Mouse (Mus musculus) embryonic facial prominence, embryonic 13.5 days (tissue): ENCODE measurements around the gene Abcc9. TPM values are rescaled to one million over a fixed set of nuclear protein-coding genes. Genes with fewer than 3 reads are reported as not detected.

ENCODE experiments used
- ATAC-seq: fragments of 200-750 bp; cut with Nextera tagmentation; 2 replicates; pipeline ENCODE4 v1.8.0; 2017; ENCODE audit warnings: low read depth; ENCODE audit not compliant: insufficient number of reproducible peaks, insufficient read depth, low FRiP score, low TSS enrichment
- H3K27ac ChIP-seq: fragments of 300-500 bp; sonication (generic); 2 replicates; pipeline ENCODE4 v1.5.1; 2015; ENCODE audit warnings: moderate library complexity, mild to moderate bottlenecking, inconsistent platforms
- H3K27me3 ChIP-seq: fragments of 300-500 bp; sonication (generic); 2 replicates; pipeline ENCODE4 v1.6.1; 2015; ENCODE audit warnings: mild to moderate bottlenecking, inconsistent platforms
- H3K36me3 ChIP-seq: fragments of 300-500 bp; sonication (generic); 2 replicates; pipeline ENCODE4 v1.6.1; 2015; ENCODE audit warnings: mild to moderate bottlenecking, inconsistent platforms
- H3K4me1 ChIP-seq: fragments of 300-500 bp; sonication (generic); 2 replicates; pipeline ENCODE4 v1.6.1; 2015; ENCODE audit warnings: inconsistent platforms
- H3K4me2 ChIP-seq: fragments of 300-500 bp; sonication (generic); 2 replicates; pipeline ENCODE4 v1.6.1; 2015; ENCODE audit warnings: moderate library complexity, mild to moderate bottlenecking, inconsistent platforms
- H3K4me3 ChIP-seq: fragments of 300-500 bp; sonication (generic); 2 replicates; pipeline ENCODE4 v1.5.1; 2015; ENCODE audit warnings: mild to moderate bottlenecking, inconsistent platforms
- H3K9ac ChIP-seq: fragments of 300-500 bp; sonication (generic); 2 replicates; pipeline ENCODE4 v1.6.1; 2015; ENCODE audit warnings: mild to moderate bottlenecking, inconsistent platforms
- H3K9me3 ChIP-seq: fragments of 300-500 bp; sonication (generic); 2 replicates; pipeline ENCODE4 v1.6.1; 2016; ENCODE audit warnings: inconsistent platforms
- WGBS: fragments of 180-500 bp; shearing (Covaris S2); methylation state at CpG from one replicate; pipeline ENCODE4 v1.1.7; 2015; ENCODE audit warnings: mixed read lengths; 5-methylcytosine and 5-hydroxymethylcytosine counted together
- polyA plus RNA-seq: library from polyadenylated mRNA; unstranded; fragments of >200 nt; fragmentation: Nextera tagmentation; extraction: Ambion mirVana; gene quantifications from 2 replicates; pipeline ENCODE4 v1.2.1, GENCODE M21; 2015

The Abcc9 gene
- polyA plus RNA-seq, 1 experiment from 2014 or later, result 1.6 TPM

DNA sequence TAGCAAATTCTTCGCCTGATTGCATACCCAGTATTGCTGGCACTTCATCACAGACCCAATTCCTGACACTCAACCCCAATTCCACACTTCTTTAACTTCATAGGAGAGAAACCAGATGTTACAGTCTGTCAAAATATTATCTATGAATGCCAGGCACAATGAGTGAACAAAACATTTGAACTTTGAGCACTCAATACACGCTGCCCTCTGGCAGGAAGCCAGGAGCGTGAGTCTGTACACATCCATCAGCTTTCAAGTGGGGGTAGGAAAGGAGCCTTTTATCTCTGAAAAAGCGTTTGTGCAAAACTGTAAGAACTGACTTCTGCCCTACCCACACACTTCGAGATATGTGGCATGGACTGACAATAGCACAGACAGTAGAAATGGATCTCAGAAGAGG is 134.7 kb downstream of the Abcc9 start:
- peaks cover 59% of the 10 kb centered on the region for H3K27me3 ChIP-seq
- no peak overlapping the region for H3K9ac ChIP-seq
- no peak overlapping the region for H3K27ac ChIP-seq
- ATAC-seq, result no peak
- peaks cover 15% of the 10 kb centered on the region for H3K4me1 ChIP-seq
- no peak overlapping the region for H3K4me2 ChIP-seq
- H3K9me3 ChIP-seq, result 0 out of 2 replicates have a peak, but pooled peaks cover 2% of the 10 kb centered on the region
- H3K4me3 ChIP-seq, result no peak overlapping the region
- 38% methylated on average over 5 of the region's 5 CpGs for WGBS
- no peaks in the 10 kb centered on the region for H3K36me3 ChIP-seq

DNA sequence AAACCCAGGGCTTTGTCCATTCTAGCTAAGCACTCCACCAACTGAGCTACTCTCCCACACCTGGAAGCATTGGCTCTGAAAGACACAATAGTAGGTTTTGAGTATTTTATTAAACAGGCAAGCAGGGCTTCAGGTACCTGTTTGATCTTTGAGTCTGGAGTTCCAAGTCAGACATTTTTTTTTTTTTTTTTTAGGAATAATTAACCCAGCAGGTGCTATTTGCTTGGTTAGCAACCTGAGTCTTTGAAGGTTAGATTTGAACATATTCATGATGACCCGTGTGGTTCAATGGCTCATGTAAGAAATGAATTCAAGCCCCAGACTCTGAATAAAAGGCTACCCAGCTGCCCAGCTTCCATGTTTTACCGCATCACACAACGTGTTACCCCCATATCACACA is 137.4 kb downstream of the Abcc9 start:
- Histone ChIP-seq H3K27ac (no peak overlapping the region), H3K36me3 (no peaks in the 10 kb centered on the region), H3K4me3 (no peak overlapping the region), H3K4me1 (no peaks in the 10 kb centered on the region), H3K9me3 (0 out of 2 replicates have a peak, but pooled peaks cover 2% of the 10 kb centered on the region), H3K27me3 (peaks cover 33% of the 10 kb centered on the region), H3K9ac (no peak overlapping the region), H3K4me2 (no peak overlapping the region)
- ATAC-seq, result no peak
- WGBS, result 89% methylated on average over 3 of the region's 3 CpGs

DNA sequence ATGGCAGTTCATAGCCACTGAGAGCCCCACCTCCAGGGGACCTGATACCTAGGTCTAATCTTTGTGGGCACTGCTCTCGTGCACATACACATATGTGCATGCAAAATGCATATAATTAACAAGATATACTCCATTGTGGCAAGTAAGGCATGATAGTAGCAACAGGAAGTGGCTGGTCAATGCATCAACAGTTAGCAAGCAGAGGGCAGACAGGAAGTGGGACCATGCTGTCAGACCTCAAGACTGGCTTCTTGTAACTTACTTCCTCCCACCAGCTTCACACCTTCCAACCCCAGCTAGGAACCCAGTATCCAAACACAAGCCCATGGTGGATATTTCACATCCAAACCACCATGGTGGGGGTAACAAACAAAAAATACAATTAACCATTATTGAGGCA is 141.0 kb downstream of the Abcc9 start:
- no peaks in the 10 kb centered on the region for H3K36me3 ChIP-seq
- no peak overlapping the region for H3K4me2 ChIP-seq
- peaks cover 8% of the 10 kb centered on the region; the same call in 1 of the 2 replicates for H3K27me3 ChIP-seq
- no peaks in the 10 kb centered on the region for H3K4me1 ChIP-seq
- no peak for ATAC-seq
- no peak overlapping the region for H3K9ac ChIP-seq
- no peak overlapping the region for H3K27ac ChIP-seq
- WGBS, result 56% methylated on average over 1 of the region's 1 CpGs
- H3K4me3 ChIP-seq, result no peak overlapping the region
- H3K9me3 ChIP-seq, result 0 out of 2 replicates have a peak, but pooled peaks cover 2% of the 10 kb centered on the region

DNA sequence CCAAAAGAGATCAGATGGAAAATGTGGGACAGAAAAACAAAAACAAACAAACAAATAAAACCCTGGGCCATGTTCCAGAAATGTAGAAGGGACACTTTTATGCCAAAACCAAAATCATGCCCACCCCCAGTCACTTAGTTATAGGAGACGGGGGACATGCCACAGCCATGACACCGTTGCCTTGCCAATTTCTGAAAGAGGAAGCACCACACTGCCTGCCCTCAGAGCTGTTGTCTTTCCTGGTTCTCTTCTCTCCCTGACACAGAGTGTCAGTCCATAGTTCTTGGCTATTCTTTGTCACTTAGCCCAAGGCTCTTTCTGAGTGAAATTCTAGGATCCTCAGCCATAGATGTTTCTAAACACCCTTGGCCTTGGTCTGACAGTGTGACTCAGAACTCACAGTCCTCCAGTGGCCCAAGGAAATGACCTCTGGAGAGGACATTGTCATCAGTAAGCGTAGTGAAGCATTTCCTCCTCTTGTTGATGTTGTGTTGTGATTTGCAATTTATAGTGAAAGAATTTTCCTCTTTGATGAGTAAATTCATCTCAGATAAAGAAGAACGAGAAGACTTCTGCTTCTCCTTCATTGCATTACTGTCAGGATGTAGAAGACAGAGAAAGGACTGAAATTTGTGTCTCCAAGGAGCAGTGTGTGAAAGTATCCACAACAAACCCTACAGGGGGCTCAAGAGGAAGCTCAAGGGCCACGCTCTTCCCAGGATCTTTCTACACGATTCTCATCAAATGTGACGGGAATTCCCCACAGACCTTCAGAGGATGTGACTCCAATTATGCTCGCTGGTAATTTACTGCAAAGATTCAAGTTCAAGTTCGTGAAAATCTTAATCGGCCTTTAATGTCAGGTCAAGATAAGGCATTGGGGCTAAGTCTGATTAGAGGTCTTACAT is 143.1 kb downstream of the Abcc9 start:
- no peaks in the 10 kb centered on the region for H3K36me3 ChIP-seq
- no peak overlapping the region for H3K4me2 ChIP-seq
- H3K27me3 ChIP-seq, result no peaks in the 10 kb centered on the region
- H3K4me1 ChIP-seq, result no peaks in the 10 kb centered on the region
- 77% methylated on average over 10 of the region's 10 CpGs for WGBS
- H3K4me3 ChIP-seq, result no peak overlapping the region
- H3K9ac ChIP-seq, result no peak overlapping the region
- H3K27ac ChIP-seq, result no peak overlapping the region
- H3K9me3 ChIP-seq, result no peaks in the 10 kb centered on the region
- ATAC-seq, result no peak

DNA sequence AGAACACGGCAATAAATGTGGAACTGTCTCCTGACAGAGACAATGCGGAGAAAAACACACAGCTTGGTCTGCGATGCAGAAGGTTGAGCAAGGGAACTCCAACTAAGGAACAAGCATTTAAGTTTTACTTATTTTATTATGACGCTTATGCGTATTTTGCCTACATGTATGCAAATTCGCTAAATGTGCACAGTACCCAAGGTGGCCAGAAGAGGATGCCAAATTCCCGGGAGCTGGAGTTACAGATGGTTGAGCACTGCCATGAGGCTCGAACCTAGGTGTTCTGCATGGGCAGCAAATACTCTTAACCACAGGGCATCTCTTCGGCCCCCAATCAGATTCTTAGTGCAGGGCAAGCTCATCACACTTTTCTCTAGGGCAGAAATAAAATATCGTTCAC is 144.0 kb downstream of the Abcc9 start:
- WGBS, result 81% methylated on average over 10 of the region's 10 CpGs
- no peak overlapping the region for H3K4me3 ChIP-seq
- H3K9me3 ChIP-seq, result no peaks in the 10 kb centered on the region
- no peaks in the 10 kb centered on the region for H3K4me1 ChIP-seq
- no peak overlapping the region for H3K4me2 ChIP-seq
- H3K9ac ChIP-seq, result no peak overlapping the region
- no peaks in the 10 kb centered on the region for H3K36me3 ChIP-seq
- ATAC-seq, result no peak
- H3K27ac ChIP-seq, result no peak overlapping the region
- no peaks in the 10 kb centered on the region for H3K27me3 ChIP-seq

DNA sequence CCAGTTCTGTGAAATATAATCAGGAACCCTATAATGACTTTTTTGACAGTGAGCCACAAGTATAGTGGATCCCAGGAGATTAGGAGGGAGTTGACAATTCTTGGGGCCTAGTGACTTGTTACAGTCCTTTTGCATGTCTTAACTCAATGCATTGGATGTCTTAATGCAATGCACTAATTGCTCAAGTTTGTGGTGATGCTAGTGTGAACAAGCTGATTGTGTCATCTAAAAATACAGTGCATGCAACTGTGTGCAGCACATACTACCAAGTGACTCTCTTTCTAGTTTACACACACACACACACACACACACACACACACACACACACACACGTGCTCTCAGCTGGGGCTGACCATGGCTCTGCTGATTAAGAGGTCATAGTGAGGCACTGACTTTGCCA is 146.1 kb downstream of the Abcc9 start:
- H3K27ac ChIP-seq, result no peak overlapping the region
- 86% methylated on average over 1 of the region's 1 CpGs for WGBS
- H3K9ac ChIP-seq, result no peak overlapping the region
- no peaks in the 10 kb centered on the region for H3K4me1 ChIP-seq
- ATAC-seq, result no peak
- H3K9me3 ChIP-seq, result no peaks in the 10 kb centered on the region
- H3K4me3 ChIP-seq, result no peak overlapping the region
- H3K36me3 ChIP-seq, result no peaks in the 10 kb centered on the region
- no peak overlapping the region for H3K4me2 ChIP-seq
- H3K27me3 ChIP-seq, result no peaks in the 10 kb centered on the region

DNA sequence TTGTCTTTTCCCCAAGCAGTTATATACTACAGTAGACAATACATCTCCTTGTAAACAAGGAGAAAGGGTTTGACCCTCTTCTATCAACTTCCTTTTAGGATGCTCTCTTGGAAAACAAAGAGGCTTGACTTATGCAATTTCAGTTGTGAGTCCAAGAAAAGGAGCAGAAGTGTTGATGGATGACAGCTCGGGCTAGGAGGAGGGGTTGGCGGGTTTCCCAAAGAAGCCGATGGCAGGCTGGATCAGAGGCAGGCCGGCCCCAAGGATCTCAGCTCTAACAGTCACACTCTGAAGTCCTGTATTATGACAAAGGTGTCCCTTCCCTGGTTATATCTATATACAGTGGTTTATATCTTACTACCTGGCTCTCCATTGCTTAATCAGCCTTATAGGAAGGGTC is 150.6 kb downstream of the Abcc9 start:
- no peaks in the 10 kb centered on the region for H3K9me3 ChIP-seq
- WGBS, result 78% methylated on average over 4 of the region's 4 CpGs
- no peaks in the 10 kb centered on the region for H3K27me3 ChIP-seq
- H3K4me1 ChIP-seq, result no peaks in the 10 kb centered on the region
- H3K36me3 ChIP-seq, result no peaks in the 10 kb centered on the region
- no peak overlapping the region for H3K4me2 ChIP-seq
- H3K9ac ChIP-seq, result no peak overlapping the region
- H3K4me3 ChIP-seq, result no peak overlapping the region
- no peak overlapping the region for H3K27ac ChIP-seq
- no peak for ATAC-seq

DNA sequence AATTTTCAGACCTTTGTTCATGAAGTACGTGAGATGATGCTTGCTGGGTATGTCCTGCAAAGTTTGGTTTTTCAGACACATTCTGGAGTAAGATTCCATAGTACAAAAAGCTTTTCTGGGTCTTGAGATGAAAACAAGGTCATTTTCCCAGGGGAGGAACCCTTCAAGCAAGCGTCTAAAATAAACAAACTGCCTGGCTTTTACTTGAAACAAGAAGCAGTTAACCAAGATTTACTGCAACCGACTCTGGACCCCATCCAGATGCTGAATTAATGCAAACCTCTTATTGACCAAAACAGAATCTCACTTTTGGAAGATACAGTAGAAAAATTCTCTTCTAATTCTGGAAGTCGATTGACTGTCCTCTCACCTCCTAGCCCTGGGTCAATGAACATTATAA is 151.2 kb downstream of the Abcc9 start:
- Histone ChIP-seq H3K9ac (no peak overlapping the region), H3K9me3 (no peaks in the 10 kb centered on the region), H3K4me2 (no peak overlapping the region), H3K36me3 (no peaks in the 10 kb centered on the region), H3K4me3 (no peak overlapping the region), H3K27ac (no peak overlapping the region), H3K27me3 (no peaks in the 10 kb centered on the region), H3K4me1 (no peaks in the 10 kb centered on the region)
- ATAC-seq, result no peak
- WGBS, result 69% methylated on average over 4 of the region's 4 CpGs

DNA sequence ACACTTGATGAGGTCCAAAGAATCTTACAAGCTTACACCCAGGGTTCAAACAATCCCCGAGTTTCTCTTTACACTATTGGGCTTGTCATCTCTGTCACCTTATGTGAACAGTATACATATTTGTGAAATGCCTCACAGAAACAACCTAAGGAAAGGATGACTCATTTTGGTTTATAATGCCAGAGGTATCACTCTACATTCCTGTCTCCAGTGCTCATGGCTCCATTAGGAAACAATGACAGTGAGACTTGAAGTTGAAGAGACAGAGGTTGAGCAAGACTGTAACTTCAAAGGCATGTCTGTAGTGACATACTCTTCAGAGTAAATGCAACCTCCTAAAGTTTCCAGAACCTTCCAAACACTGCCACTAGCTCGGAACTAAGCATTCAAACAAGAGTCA is 153.7 kb downstream of the Abcc9 start:
- H3K9me3 ChIP-seq, result no peaks in the 10 kb centered on the region
- no peaks in the 10 kb centered on the region for H3K27me3 ChIP-seq
- no peaks in the 10 kb centered on the region for H3K36me3 ChIP-seq
- no peak overlapping the region for H3K4me2 ChIP-seq
- ATAC-seq, result no peak
- no peak overlapping the region for H3K9ac ChIP-seq
- 76% methylated on average over 2 of the region's 2 CpGs for WGBS
- peaks cover 2% of the 10 kb centered on the region; the same call in 1 of the 2 replicates for H3K4me1 ChIP-seq
- no peak overlapping the region for H3K27ac ChIP-seq
- H3K4me3 ChIP-seq, result no peak overlapping the region

DNA sequence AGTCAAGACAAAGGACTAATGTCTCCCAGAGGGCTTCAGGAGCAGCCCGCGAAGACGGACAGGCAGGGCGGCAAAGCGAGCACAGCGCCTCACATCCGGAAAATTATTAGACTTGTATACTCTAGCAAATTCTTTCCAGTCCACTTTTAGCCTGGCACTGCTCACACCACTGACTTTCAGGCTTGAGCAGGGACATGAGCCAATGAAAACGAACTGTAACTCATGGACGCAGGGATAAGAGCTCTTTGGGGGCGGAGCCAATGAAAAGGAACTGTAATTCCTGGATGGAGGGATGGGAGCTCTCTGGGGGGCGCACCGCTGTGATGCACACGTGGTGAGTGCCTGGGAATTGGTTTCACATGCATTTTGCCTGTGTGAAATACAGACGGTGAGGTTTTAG is 157.0 kb downstream of the Abcc9 start:
- Histone ChIP-seq H3K27ac (no peak overlapping the region; the same call in 1 of the 2 replicates), H3K27me3 (no peaks in the 10 kb centered on the region), H3K36me3 (no peaks in the 10 kb centered on the region), H3K4me1 (peaks cover 2% of the 10 kb centered on the region; the same call in 1 of the 2 replicates), H3K4me2 (peak overlapping the region; percentile 40), H3K9me3 (no peaks in the 10 kb centered on the region), H3K4me3 (peak overlapping the region; percentile 17), H3K9ac (no peak overlapping the region; the same call in 1 of the 2 replicates)
- 45% methylated on average over 14 of the region's 14 CpGs for WGBS
- ATAC-seq, result no peak

DNA sequence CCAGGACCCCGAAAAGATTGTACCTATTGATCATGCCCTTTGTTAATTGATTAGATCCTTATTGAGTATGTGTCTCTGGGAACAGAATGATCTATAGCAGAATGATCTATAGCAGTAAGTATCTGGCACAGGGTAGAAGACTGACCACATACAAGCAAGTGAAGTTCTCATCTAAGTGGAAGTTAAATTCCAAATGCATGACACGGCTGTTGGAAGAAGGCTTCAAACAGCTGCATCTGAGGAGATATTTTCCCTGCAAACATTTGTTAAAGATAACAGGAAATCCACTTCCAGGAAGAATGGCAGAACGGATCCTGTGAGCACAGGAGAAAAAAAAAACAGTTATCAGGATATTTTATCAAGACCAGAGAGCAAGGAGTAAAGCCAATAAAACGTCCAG is 158.5 kb downstream of the Abcc9 start:
- Histone ChIP-seq H3K4me3 (no peak overlapping the region), H3K27me3 (no peaks in the 10 kb centered on the region), H3K36me3 (no peaks in the 10 kb centered on the region), H3K4me1 (peaks cover 2% of the 10 kb centered on the region; the same call in 1 of the 2 replicates), H3K27ac (no peak overlapping the region), H3K9me3 (no peaks in the 10 kb centered on the region), H3K9ac (no peak overlapping the region), H3K4me2 (no peak overlapping the region)
- no peak for ATAC-seq
- WGBS, result 81% methylated on average over 4 of the region's 4 CpGs

DNA sequence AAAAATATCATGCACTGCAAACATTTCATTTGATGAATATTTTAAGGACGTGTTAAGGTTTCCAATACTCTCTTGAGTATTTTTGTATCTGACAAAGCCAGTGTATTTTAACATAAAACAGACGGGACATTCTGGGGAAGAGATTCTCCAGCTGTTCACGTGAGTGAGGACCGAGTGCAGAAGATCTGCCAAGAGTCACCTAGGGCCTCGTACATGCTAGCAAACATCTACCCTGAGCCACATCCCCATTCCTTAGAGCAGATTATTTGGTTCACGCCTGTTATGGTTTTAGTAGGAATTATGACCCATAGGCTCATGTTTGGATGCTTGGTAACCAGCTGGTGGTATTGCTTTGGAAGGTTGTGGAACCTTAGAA is 159.3 kb downstream of the Abcc9 start:
- no peak overlapping the region for H3K4me3 ChIP-seq
- WGBS, result 74% methylated on average over 6 of the region's 6 CpGs
- no peak for ATAC-seq
- H3K36me3 ChIP-seq, result no peaks in the 10 kb centered on the region
- no peaks in the 10 kb centered on the region for H3K9me3 ChIP-seq
- H3K9ac ChIP-seq, result no peak overlapping the region
- H3K4me2 ChIP-seq, result no peak overlapping the region
- H3K4me1 ChIP-seq, result peaks cover 2% of the 10 kb centered on the region; the same call in 1 of the 2 replicates
- H3K27me3 ChIP-seq, result no peaks in the 10 kb centered on the region
- no peak overlapping the region for H3K27ac ChIP-seq
